Mouse (Mus musculus) bone marrow, adult 2 months (tissue): ENCODE measurements around the gene Eml2.

Source experiments
- CTCF ChIP-seq: fragments of 200-500 bp; IDR thresholded peaks from 2 replicates; pipeline ENCODE4 v1.5.1; 2011; ENCODE audit warnings: low read length, control low read depth; ENCODE audit not compliant: control insufficient read depth, insufficient read depth
- POLR2A ChIP-seq: fragments of 200-500 bp; IDR thresholded peaks from 2 replicates; pipeline ENCODE4 v1.6.1; 2011; ENCODE audit warnings: low read depth, mild to moderate bottlenecking, control low read depth, low read length, borderline replicate concordance; ENCODE audit not compliant: control insufficient read depth

- TF ChIP-seq POLR2A = peak; percentile 98
- peak; percentile 56; the same call in 1 of the 2 replicates for TF ChIP-seq CTCF
These were observed 51.9 kb downstream of the Eml2 start, which contains the start of gene Opa3 for GRCm38 (mm10) chr7:19227883-19228792.
